Comparison of ENCODE assay signal across 9 mouse cellular contexts in the genomic region with DNA sequence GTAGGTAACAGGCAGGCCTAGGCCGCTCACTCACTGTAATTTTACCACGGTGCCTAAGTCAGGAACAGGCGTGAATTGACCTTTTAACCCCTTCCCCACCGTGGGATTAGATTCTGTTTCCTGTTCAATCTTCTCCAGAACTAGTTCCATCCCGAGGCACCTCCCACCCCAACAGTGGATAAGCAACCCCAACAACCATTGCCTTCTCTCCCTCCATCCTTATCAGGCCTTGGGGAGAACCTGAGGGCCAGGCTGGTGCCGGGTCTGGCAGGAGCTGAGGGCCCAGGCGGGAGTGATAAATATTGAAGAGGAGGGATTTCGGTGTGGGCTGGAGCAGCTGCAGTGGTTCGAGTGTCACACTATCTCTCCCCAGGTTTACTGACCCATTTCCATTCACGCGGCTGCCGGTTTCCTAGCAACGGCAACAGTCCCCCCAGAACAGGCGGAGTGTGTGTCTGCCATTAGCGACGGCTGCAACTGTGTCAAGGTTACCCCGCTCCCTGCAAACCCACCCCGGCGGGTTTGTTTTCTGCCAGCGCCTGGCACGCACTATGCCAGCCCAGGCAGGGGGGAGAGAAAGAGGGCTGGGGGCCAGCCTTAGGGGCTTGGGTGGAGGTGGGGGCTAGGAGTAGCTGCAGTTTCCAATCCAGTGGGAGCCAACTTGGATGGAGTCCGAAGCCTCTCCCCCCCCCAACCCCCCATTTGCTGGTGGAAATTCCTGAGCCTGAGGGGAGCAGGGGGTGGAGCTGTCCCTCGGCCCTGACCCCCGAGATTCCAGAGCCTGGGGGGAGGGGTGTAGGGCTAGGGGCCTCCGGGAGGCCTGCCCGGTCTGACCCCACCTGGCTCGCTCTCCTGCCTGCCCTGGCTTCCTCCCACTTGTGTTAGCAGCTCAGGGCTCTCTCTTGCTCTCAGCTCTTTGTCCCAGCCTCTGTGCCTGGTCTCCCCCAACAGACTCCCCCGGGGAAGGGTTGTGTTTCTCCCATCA. TPM values are rescaled to one million over a fixed set of nuclear protein-coding genes. Genes with fewer than 3 reads are reported as not detected.
DNase-seq lines count a peak whose midpoint lies in the region; ATAC-seq and TF ChIP-seq lines count a peak whose summit lies in the region.
"Had no signal": no experiment of that assay in that cellular context is flagged by ENCODE, and none has a peak within 500 bp of the region (broad histone marks: within the 10 kb centered on the region; RNA-seq: fewer than 3 reads in every experiment).

No protein-coding gene starts in this region.

- H3K27me3 ChIP-seq in intestine, embryonic 14.5 days (replicated peaks; ENCODE audit: control insufficient read depth, insufficient read depth, low read length) = no peaks in the 10 kb centered on the region
- H3K27me3 ChIP-seq in stomach, embryonic 16.5 days (ENCODE audit: control insufficient read depth, insufficient read depth, low read length) = no peaks in the 10 kb centered on the region
- H3K27me3 ChIP-seq: Patski had no signal

- peaks cover 49% of the 10 kb centered on the region for H3K4me1 ChIP-seq in embryonic fibroblast, embryonic 13.5 days (ENCODE audit: control insufficient read depth, insufficient read depth, low read length)
- peaks cover 86% of the 10 kb centered on the region for H3K4me1 ChIP-seq in intestine, embryonic 14.5 days (replicated peaks; ENCODE audit: control insufficient read depth, insufficient read depth, low read length)
- peaks cover 86% of the 10 kb centered on the region for H3K4me1 ChIP-seq in stomach, embryonic 16.5 days (ENCODE audit: control insufficient read depth, insufficient read depth, low read length)

- H3K36me3 ChIP-seq in intestine, embryonic 14.5 days (ENCODE audit: control insufficient read depth, insufficient read depth, low read length) = no peaks in the 10 kb centered on the region
- H3K36me3 ChIP-seq in stomach, embryonic 16.5 days (ENCODE audit: control insufficient read depth, insufficient read depth, low read length) = no peaks in the 10 kb centered on the region

- no peaks in the 10 kb centered on the region for H3K9me3 ChIP-seq in intestine, embryonic 14.5 days (ENCODE audit: control insufficient read depth, low read length)
- H3K9me3 ChIP-seq in stomach, embryonic 16.5 days (replicated peaks; ENCODE audit: control insufficient read depth, low read length) = no peaks in the 10 kb centered on the region

- no peak for TF ChIP-seq CTCF in layer of hippocampus, adult 2 months (conservative IDR thresholded peaks at IDR 0.05)
- no peak for TF ChIP-seq CTCF in embryonic fibroblast, embryonic 13.5 days (IDR thresholded peaks at IDR 0.05; ENCODE audit: borderline replicate concordance, insufficient read depth, low read length)

- peak overlapping the region; percentile 77 for H3K27ac ChIP-seq in layer of hippocampus, adult 2 months
- H3K27ac ChIP-seq in embryonic fibroblast, embryonic 13.5 days (ENCODE audit: insufficient read depth, low read length) = peak overlapping the region; percentile 21; the same call in 1 of the 2 replicates
- H3K27ac ChIP-seq in intestine, embryonic 14.5 days (ENCODE audit: low read depth) = peak overlapping the region; percentile 47; the same call in 1 of the 2 replicates
- peak overlapping the region; percentile 21 for H3K27ac ChIP-seq in stomach, embryonic 16.5 days (ENCODE audit: low read length)

- WGBS in intestine, embryonic 14.5 days = 11% methylated on average over 25 of the region's 28 CpGs
- WGBS in stomach, embryonic 16.5 days = 12% methylated on average over 28 of the region's 28 CpGs

- TF ChIP-seq POLR2A in embryonic fibroblast, embryonic 13.5 days (IDR thresholded peaks at IDR 0.05; ENCODE audit: low read depth, low read length) = no peak

- H3K4me2 ChIP-seq in intestine, embryonic 14.5 days (ENCODE audit: low read length) = peak overlapping the region; percentile 24
- H3K4me2 ChIP-seq in stomach, embryonic 16.5 days (ENCODE audit: low read depth, low read length) = peak overlapping the region; percentile 40

- H3K4me3 ChIP-seq in layer of hippocampus, adult 2 months = peak overlapping the region; percentile 17; the same call in 1 of the 2 replicates
- H3K4me3 ChIP-seq in embryonic fibroblast, embryonic 13.5 days (ENCODE audit: insufficient read depth, low read length) = no peak overlapping the region; the same call in 1 of the 2 replicates
- H3K4me3 ChIP-seq in intestine, embryonic 14.5 days (ENCODE audit: low read depth, low read length) = no peak overlapping the region
- H3K4me3 ChIP-seq in stomach, embryonic 16.5 days (replicated peaks; ENCODE audit: low read length) = peak overlapping the region; percentile 23

- no peak for ATAC-seq in intestine, embryonic 14.5 days (replicated peaks; ENCODE audit: low FRiP score, low TSS enrichment, low read depth)
- ATAC-seq in stomach, embryonic 16.5 days (ENCODE audit: insufficient read depth, low FRiP score) = peak; percentile 6; the same call in 1 of the 2 replicates
- no peak for ATAC-seq in erythroblast, adult 5-6 weeks (replicated peaks; ENCODE audit: low FRiP score, poor library complexity, severe bottlenecking)
- ATAC-seq: Patski had no signal

- no peak overlapping the region for H3K9ac ChIP-seq in intestine, embryonic 14.5 days (ENCODE audit: low read length)
- peak overlapping the region; percentile 49; the same call in 1 of the 2 replicates for H3K9ac ChIP-seq in stomach, embryonic 16.5 days (ENCODE audit: low read length)

- peak in 1 of 2 experiments; percentile 68 for DNase-seq in layer of hippocampus, adult 2 months (ENCODE audit: low spot score in 2 of 2)
- no peak for DNase-seq in layer of hippocampus, adult 9-11 months
- peak; percentile 84 for DNase-seq in adrenal gland, adult 2 months
- DNase-seq in intestine, embryonic 14.5 days (ENCODE audit: low spot score) = no peak
- peak; percentile 40 to 71 for DNase-seq in lung, postnatal 4 days

RNA-seq across cellular contexts. Expression of gene Ahdc1, which starts 31.9 kb away (rescaled TPM):
- 100 to 1,000 TPM; 108 to 113 TPM for total RNA-seq in layer of hippocampus, adult 2 months (2021)
- total RNA-seq in adrenal gland, adult 2 months (2021) = 10 to 100 TPM; 64.3 to 88.3 TPM
- 78.1 and 88.7 TPM in 2 replicates for polyA plus RNA-seq in adrenal gland, adult 2 months (2012; rRNA removed)
- 37.5 and 46.0 TPM in 2 replicates for polyA plus RNA-seq in embryonic fibroblast, embryonic 13.5 days (2011; ENCODE audit: insufficient read length, low read depth, missing spikeins)
- polyA plus RNA-seq in intestine, embryonic 14.5 days (2014; fragmentation: Nextera tagmentation; extraction: Ambion mirVana) = 7.3 and 8.1 TPM in 2 replicates
- polyA plus RNA-seq in stomach, embryonic 16.5 days (2015; fragmentation: Nextera tagmentation; extraction: Ambion mirVana) = 4.9 and 7.1 TPM in 2 replicates
- 1.2 and 10.2 TPM in 2 replicates for total RNA-seq in erythroblast, adult 5-6 weeks (2015; ENCODE audit: low replicate concordance)
- total RNA-seq in erythroblast, adult 5-6 weeks (2017; ENCODE audit: low replicate concordance) = 0.17 and 4.2 TPM in 2 replicates

Comparison
In these comparisons a context has a peak if more than half of its experiments do, and no peak if none do; other contexts are left out.
1. DNase-seq: peak in adrenal gland, adult 2 months (single experiment) and lung, postnatal 4 days (2 of 2); none in layer of hippocampus, adult 9-11 months (single experiment) and intestine, embryonic 14.5 days (single experiment).
2. H3K27ac ChIP-seq: peak in every context shown above with its lines; median percentile 77 in layer of hippocampus, adult 2 months; 47 in intestine, embryonic 14.5 days; 21 in embryonic fibroblast, embryonic 13.5 days; 21 in stomach, embryonic 16.5 days.
3. H3K4me3 ChIP-seq: peak in layer of hippocampus, adult 2 months (single experiment) and stomach, embryonic 16.5 days (single experiment); none in embryonic fibroblast, embryonic 13.5 days (single experiment) and intestine, embryonic 14.5 days (single experiment).